Mouse (Mus musculus): ENCODE measurements around the gene Ccnq.
A peak's percentile ranks its signal among the peaks of the same experiment; 100 is the strongest.
"Not testable (repeated sequence)": the region's sequence is repeated elsewhere in the genome, so short reads cannot be mapped to it uniquely, and the experiment has no call there.

Ccnq gene

DNA sequence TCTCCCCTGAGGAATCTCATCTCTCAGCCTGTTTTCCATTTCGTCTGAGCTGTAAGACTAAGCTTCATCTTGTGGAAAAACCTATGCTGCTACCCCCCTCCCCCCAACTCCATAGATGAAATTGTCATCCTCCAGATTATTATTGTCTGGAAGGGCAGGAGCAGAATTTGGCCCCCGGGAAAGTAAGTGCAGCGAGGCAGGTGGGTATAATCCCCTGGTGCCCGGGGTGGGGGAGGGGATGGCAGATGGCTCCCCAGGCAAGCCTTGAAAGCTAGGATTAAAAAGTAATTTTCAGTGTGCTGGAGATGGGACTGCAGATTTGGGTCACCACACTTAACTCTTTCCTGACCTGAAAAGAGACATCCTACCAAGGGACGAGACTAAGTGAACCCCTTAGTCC lies 10.7 kb upstream of the Ccnq start:
- no peak for DNase-seq (ENCODE audit: low read depth, low spot score)

DNA sequence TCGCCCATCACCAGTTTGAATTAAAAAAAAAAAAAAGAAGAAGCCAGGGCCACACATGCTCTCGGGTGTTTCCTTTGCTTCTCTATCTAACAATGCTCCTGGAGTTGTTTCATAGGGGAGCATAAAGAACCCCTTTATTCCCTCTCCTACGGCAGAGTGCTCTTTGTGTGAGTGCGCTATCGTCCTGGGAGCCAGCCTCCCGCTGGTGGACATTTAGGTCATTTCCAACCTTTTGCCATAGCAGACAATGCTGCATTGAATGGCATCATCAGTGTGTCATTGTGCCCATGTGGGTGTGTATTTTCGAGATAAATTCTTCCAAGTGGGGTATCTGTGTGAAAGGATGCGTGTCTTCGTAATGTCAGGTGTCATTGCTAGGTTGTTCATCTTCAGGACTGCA lies 9.6 kb upstream of the Ccnq start:
- DNase-seq (ENCODE audit: low read depth, low spot score) = no peak

DNA sequence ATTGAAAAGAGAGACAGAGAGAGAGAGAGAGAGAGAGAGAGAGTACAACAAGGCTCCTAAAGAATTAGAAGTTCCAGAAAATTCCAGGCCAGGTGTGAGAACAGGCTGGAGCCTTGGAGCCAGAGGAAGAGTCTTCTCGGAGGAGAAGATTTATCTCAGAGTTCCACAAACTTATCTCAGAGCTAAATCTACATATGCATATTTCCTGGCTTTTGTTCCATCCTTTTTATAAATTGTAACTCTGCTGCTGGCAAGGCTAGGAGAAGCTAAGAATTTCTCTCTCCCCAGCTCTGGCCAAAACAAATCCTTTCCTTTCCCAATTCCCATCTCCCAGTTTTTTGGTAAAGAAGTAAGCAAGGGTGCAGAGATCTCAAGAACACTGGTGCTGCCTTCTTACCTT lies 3.8 kb upstream of the Ccnq start:
- peak; percentile 67 for DNase-seq (ENCODE audit: low read depth, low spot score)

DNA sequence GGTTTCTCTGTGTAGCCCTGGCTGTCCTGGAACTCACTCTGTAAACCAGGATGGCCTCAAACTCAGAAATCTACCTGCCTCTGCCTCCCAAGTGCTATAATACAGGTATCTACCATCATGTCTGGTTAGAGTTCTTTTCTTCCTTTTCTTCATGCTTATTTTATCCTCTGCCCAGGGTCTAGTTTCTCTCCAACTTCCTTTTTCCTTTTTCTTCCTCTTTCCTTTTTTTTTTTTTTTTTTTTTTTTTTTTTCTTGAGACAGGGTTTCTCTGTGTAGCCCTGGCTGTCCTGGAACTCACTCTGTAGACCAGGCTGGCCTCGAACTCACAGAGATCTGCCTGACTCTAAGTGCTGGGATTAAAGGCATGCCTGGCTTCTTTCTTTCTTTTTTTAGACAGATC lies 2.6 kb upstream of the Ccnq start:
- not testable (repeated sequence) for DNase-seq (ENCODE audit: low read depth, low spot score)

DNA sequence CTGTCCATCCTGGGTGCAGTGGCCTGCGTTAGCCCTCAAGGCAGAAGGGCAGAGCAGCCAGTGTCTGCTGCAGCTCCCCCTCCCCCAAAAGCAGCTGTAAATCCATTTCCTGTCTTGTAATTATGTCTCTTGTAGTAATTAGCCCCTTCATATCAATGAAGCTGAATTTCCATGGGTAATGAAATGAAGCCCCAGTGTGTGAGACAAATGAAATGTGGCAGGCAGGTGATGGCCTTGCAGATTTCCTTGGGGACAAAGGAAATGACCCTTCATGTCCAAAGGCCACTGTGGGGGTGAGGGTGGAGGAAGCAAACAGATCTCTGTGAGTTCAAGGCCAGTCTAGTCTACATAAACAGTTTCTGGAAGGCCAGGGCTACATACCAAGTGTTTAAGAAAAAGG lies 1.7 kb upstream of the Ccnq start:
- DNase-seq (ENCODE audit: low read depth, low spot score) = no peak

DNA sequence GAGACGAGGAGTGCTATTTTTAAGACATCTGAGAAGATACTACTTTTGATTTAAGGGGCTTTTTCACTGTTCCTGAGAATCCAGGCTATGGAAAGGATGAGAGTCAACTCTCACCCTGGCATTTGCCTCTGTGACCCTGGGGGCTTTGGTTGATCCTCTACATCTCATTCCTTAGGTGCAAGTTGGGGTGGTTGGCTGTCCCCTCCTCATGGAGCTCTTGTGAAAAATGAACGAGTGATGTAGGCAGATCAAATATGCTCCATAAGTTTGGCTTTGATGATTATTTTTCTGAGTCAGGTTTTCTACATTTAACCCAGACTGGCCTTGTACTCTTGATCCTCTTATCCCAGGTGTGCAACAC lies 294 bp upstream of the Ccnq start:
- DNase-seq (ENCODE audit: low read depth, low spot score) = no peak

DNA sequence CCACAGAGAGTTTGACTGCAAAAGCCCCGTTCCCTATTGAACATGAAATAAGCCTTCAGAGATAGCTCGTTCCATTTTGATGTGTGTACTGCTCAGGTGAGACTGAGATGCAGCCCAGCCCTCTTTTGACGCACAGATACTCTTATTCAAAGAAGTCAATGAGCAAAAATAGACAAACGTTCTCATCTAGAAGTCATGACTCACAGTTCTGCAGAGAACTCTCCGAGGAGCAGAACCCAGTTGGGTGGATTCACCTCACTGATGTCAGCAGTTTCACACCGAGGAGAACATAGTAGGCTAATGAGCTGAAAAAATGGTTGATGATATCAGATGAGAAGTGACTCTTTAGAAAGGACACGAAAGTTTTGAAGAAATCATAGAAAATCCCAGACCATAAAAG lies 5.3 kb downstream of the Ccnq start:
- DNase-seq (ENCODE audit: low read depth, low spot score) = no peak

DNA sequence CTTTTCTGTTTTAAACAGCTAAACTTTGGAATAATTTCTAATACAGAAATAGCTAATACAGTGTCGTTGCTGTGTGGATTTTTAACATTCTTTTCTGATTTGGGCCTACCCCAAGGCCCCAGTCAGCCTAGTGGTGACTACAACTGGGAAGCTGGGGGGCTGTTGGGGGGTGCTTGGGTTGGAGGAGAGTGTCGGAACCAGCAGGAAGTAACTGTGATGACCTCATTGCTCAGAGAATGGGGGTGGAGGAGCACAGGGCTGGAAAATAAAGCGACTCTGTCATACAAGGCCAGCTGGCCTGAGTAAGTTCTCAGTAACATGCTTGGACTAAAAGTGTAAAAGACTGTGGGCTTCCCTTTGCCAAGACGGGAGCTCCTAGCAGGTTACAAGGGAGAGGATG lies 6.1 kb downstream of the Ccnq start:
- DNase-seq (ENCODE audit: low read depth, low spot score) = no peak

DNA sequence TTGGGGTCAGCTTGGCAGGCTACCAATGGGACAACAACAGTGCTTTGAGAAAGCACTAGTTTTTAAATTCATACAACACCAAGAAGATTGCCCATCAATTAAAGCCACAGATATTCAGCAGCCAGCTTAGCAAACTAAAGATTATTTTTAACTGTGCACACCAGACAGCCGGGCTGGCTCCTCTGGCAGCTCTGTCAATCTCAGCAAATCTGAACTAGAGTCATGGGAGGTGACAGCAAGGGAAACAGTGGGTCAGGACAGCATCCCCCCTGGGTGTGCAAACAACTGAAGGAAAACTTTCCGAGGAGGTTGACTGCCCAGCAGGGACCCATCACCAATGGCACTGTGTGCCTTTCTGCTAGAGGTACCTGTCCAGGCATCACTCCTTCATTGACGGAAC lies 9.1 kb downstream of the Ccnq start:
- no peak for DNase-seq (ENCODE audit: low read depth, low spot score)

DNA sequence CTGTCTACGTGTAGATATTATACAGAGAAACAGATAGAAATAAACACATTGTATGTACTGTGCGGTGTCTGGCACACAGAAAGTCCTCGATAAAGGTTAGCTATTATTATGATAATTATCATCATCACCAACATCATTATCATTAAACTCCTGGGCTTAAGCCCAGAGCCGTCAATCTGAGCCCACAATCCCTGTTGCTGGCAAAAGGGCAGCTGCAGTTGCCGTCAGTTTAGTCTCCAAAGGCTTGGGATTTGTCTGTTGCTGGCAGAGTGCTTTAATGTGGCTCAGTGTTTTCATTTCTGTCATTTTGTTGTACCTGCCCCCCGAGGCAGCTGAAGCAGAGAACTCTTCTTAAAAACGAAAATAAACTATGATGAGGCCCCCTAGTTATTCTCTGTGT lies 9.6 kb downstream of the Ccnq start:
- DNase-seq (ENCODE audit: low read depth, low spot score) = no peak

DNA sequence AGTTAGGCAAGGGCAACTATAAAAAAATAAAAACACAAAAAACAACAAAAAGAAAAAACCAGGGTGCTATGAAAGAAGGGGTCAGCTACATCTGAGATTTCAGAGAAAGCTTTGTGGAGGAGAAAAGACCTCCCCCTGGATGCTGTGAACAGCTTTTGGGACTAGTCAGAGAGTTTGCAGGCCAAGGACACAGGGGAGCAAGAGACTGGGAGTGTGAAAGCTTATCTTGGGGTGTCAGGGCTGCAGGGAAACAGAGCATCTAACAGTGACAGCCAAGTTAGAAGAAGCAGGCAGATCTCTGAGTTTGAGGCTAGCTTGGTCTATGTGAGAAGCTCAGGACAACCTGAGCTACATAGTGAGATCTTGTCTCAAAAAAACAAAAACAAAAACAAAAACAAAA lies 12.2 kb downstream of the Ccnq start:
- DNase-seq (ENCODE audit: low read depth, low spot score) = no peak

DNA sequence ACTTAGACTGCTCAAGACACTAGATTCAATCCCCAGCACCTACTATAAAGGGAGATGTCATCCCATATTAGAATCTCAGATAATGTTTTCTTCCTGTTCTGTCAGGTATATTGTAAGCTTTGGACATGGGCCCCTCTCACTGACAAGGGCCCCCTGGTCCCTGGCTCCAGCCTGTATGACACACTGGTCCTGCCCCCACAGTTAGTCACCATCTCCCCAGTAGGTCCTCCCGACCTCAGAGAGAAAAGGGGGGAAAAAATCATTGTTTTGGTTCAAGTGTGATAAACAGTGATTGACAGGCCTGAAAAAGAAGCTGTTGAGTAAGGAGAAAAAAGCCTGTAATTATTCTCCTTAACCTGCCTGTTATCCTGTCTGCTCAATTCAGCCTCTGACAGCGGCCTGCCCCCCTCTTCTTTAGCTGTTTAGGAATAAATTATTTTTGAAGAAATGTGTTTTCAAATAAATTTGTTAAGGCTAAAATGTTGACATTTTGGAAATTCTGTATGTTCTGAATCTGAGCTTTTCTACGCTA lies 14.6 kb downstream of the Ccnq start:
- no peak for DNase-seq (ENCODE audit: low read depth, low spot score)

DNA sequence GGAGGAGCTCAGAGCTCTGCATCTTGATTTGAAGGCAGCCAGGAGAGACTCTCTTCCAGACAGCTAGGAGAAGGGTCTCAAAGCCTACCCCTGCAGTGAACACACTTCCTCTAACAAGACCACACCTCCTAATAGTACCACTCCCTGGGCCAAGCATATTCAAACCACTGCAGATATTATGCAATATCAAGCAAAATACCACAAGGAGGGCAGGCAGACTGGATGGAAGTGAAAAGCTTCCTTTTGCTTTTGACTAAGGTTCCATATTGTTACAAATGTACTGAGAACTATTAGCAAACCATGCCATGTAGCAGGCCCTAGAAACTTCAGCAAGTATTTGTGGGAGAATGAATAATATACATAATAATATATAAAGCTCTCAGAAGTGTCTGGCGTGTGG lies 16.4 kb downstream of the Ccnq start:
- DNase-seq (ENCODE audit: low read depth, low spot score) = no peak

DNA sequence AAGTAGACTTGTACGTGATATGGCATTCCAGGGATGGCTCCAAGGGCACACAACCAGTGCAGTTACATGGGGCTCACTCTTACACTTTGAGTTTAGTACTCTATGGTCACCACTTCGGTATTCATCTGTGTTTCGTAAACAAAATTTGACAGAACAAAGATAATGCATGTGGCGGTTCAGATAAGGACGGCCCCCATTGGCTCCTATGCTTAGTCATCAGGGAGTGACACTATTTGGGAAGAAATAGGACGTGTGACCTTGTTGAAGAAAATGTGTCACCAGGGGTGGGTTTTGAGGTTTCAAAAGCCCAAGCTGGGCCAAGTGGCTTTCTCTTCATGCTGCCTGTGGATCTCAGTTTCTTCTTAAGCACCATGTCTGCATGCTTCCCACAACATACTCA lies 18.9 kb downstream of the Ccnq start:
- DNase-seq (ENCODE audit: low read depth, low spot score) = no peak

DNA sequence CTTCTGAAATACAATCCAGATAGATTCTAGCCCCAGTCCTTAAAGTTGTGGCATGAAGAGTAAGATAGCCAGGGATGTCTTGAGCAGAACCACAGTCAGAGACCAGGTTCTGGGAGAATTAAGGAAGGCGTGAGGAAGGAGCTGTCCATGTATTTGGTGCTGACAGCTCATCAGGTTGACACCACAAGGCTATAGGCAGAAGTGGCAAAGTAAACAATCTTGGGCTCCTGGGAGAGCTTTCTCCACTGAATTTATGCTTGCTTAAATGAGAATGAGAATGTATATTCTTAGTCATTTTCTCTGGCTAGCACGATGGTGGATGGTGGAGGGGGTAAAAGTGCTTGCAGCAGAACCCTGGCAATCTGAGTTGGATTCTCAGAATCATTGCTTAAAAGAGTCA lies 20.6 kb downstream of the Ccnq start:
- no peak for DNase-seq (ENCODE audit: low read depth, low spot score)

DNA sequence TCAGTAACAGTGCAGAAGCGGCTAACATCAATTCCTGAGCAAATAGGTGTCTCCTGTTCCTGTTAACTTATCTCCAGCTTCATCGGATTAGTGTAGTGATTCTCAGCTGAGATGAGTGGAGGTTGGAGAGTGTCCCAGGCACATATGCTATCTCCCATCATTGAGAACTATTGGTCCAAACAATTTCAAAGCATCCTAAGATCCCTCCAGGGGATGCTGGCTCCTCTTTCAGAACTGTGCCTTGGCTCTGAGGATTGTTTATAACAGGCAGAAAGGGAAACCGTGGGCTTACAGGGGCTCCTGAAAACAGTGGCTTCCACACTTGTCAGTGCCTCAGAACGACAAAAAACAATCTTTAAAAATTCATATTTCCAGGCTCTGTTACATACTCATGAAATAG lies 23.5 kb downstream of the Ccnq start:
- no peak for DNase-seq (ENCODE audit: low read depth, low spot score)

DNA sequence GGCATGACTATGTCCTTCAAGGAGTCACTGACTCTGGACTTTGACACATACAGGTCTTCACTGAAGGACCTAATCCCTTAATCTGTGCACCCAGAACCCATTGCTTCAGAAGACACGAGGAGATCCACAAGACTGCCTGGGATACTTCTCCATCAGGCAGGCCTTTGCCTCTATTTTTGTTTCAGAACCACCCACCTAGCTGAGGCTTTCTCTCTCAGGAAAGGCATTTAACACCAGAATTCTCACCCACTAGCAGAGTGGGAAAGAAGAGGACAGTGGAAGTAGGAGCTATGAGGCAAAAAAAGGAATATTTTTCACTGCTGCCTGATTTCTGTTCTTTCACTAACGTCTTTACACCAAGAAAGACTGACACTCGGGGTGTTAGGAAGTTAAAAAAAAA lies 25.2 kb downstream of the Ccnq start:
- peak; percentile 93 for DNase-seq (ENCODE audit: low read depth, low spot score)

DNA sequence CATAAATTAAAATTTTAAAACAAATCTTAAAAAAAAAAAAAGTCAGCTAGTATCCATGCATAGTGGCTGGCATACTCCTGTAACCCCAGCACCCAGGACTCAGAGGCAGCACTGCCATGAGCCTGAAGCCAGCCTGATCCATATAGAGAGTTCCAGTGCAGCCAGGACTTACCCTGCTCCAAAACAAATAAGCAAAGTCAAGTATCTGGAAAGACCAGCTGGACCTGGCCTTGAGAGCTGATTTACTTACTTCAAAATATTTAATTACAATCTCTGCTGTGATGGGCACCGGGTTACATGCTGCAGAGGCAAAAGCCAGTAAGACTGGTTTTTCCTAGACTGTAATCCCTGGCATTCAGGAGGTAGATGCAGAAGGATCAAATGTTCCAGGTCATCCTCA lies 26.7 kb downstream of the Ccnq start:
- no peak for DNase-seq (ENCODE audit: low read depth, low spot score)

DNA sequence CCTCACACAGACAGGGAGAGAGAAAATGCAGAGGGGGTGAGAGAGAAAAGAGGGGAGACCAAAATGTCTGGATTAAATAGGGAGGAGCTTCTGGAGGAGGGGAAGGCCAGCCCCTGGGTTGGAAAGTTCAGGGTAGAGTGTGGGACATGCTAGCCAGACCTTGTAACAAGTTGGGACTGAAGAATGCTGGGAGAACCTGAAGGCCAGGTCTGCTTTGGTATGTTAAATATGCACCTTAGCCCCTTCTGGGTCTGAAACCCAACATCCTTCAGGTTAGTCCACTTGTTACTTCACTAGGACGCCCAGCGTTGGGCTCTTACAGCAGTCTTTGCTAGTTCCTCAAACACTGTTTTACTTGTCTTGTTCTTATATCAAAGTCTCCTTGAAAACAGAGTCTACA lies 30.1 kb downstream of the Ccnq start:
- no peak for DNase-seq (ENCODE audit: low read depth, low spot score)

DNA sequence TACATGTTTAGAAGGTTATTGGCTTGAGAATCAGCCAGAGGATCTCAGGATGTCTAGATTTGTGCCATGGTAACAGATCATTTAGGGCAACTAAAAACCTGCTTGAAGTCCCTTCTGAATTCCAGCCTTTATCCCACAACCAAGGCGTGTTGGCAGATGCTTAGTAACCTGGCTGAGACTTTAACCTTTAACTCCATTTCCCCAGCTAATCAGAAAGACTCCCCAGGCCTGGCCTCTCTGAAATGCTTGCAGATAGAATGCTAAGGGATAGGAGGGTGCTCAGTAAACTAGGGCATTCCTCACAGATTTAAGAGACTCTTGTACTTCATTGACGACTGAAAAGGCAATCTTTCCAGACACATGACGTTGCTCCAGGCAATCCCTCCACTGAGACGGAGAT lies 33.9 kb downstream of the Ccnq start:
- DNase-seq (ENCODE audit: low read depth, low spot score) = no peak

DNA sequence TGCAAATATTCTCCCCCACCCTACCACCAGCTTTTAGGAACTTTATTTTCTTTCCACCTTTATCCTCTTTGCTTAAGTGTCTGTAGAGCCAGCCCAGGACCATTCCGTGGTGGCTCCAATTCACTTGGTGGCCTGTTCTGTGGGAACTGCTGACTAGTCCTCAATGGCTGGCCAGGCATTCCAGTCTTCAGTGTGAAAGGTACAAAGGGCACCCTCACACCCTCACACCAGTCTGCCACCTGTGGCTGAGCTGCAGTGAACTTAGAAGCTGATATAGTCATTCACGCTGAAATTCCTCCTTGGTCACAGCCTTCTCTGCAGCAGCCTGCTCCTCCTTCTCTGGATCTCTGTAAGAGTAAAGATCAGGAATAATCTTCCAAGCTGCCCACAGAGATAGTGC lies 42.9 kb downstream of the Ccnq start:
- DNase-seq (ENCODE audit: low read depth, low spot score) = no peak

DNA sequence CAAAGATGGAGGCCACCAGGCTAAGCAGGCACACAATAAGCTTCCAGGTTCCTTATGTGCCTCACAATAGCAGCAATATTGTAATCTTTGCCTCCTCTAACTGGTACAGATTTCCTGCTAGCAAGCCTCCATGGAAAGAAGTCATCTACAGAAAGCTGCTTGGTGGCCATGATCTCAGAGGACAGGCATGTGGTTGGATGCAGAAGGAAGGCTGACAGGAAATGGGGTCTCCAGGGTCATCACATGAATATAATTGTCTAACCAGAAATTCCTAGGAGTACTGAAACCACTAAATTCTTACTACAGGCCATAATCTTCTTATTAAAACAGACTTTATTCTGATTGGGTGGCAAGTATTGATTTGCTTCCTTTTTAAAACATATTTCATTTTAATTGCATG lies 45.5 kb downstream of the Ccnq start:
- DNase-seq (ENCODE audit: low read depth, low spot score) = no peak

DNA sequence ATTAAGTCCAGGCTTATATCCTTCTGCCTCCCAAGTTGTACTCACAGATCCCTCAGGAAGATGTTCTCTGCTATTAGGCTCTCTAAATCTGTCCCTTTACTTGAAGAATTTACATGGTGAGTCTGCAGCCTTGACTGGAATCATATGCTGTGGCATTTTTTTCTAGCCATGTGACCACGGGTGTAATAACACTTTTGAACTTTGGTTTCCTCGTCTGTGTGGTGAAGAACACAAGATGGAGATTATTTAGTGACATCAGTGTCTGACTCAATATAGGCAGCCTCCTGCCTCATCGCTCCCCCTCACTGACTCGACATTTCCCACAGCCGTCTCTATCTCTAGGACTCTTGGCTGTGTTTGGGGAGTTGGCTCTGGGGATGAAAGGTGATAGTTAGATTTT lies 48.4 kb downstream of the Ccnq start:
- no peak for DNase-seq (ENCODE audit: low read depth, low spot score)

DNA sequence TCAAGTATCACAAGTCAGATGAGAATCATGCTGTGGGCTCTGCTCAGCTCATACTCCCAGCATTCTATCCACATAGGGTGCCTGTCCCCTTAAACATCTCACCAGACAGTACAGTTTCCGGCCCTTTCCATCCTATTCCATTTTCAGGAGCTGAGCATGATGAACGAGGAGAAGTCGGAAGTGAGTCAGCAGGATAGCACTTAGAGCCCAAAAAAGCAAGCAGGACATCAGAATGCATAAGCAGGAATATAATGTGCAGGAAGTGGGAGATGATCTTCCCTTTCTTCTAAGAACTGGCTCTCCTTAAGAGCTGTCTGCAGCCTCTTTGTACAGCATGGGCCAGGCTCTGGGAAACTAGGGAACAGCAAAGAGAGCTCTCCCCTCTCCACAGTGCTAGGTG lies 49.2 kb downstream of the Ccnq start:
- peak; percentile 84 for DNase-seq (ENCODE audit: low read depth, low spot score)
